Mouse (Mus musculus) ovary, postnatal 36 days (tissue): ENCODE results near the gene Vmn2r19.
"Not testable (repeated sequence)": the region's sequence is repeated elsewhere in the genome, so short reads cannot be mapped to it uniquely, and the experiment has no call there.

Experiments
- DNase-seq: peaks from one replicate; pipeline ENCODE4 v3.0.0; 2022; ENCODE audit warnings: low spot score, mixed read lengths

Gene Vmn2r19

GRCm38 (mm10) chr6:123308033-123308432, at the start of gene Vmn2r19:
Vmn2r19 (plus strand) TSS chr6:123308333.
- DNase-seq: no peak

GRCm38 (mm10) chr6:123258946-123259345, 49.2 kb upstream of the Vmn2r19 start:
- DNase-seq: no peak

- DNase-seq: no peak
Measured at GRCm38 (mm10) chr6:123259889-123260603, 48.1 kb upstream of the Vmn2r19 start.

- no peak for DNase-seq
Measured at GRCm38 (mm10) chr6:123260868-123261267, 47.3 kb upstream of the Vmn2r19 start.

GRCm38 (mm10) chr6:123261555-123262161, 46.5 kb upstream of the Vmn2r19 start, which contains the start of gene Clec4d:
Clec4d (plus strand) TSS chr6:123262111.
- DNase-seq: no peak

- no peak for DNase-seq
Measured at GRCm38 (mm10) chr6:123264194-123264593, 43.9 kb upstream of the Vmn2r19 start.

GRCm38 (mm10) chr6:123265809-123266208, 42.3 kb upstream of the Vmn2r19 start:
- no peak for DNase-seq

GRCm38 (mm10) chr6:123266945-123267344, 41.2 kb upstream of the Vmn2r19 start:
- no peak for DNase-seq

- DNase-seq: no peak
Measured at GRCm38 (mm10) chr6:123279443-123279842, 28.7 kb upstream of the Vmn2r19 start.

- DNase-seq: no peak
Measured at GRCm38 (mm10) chr6:123286311-123286710, 21.8 kb upstream of the Vmn2r19 start.

GRCm38 (mm10) chr6:123288931-123289330, 19.2 kb upstream of the Vmn2r19 start:
- no peak for DNase-seq

- DNase-seq: no peak
Measured at GRCm38 (mm10) chr6:123289753-123290152, 18.4 kb upstream of the Vmn2r19 start, which contains the start of gene Clec4e. Clec4e (minus strand) TSS chr6:123289870.

- no peak for DNase-seq
Measured at GRCm38 (mm10) chr6:123292751-123293400, 15.3 kb upstream of the Vmn2r19 start.

GRCm38 (mm10) chr6:123293509-123293908, 14.6 kb upstream of the Vmn2r19 start:
- not testable (repeated sequence) for DNase-seq

GRCm38 (mm10) chr6:123296687-123297086, 11.4 kb upstream of the Vmn2r19 start:
- DNase-seq: no peak

GRCm38 (mm10) chr6:123306315-123306714, 1.8 kb upstream of the Vmn2r19 start:
- not testable (repeated sequence) for DNase-seq

- no peak for DNase-seq
Measured at GRCm38 (mm10) chr6:123332503-123332902, 24.4 kb downstream of the Vmn2r19 start.

- DNase-seq: no peak
Measured at GRCm38 (mm10) chr6:123340093-123340492, 32.0 kb downstream of the Vmn2r19 start.

GRCm38 (mm10) chr6:123346141-123346540, 38.0 kb downstream of the Vmn2r19 start:
- no peak for DNase-seq
